Mouse (Mus musculus) stomach, postnatal 0 days (tissue): Measurements from ENCODE around the gene Ssrp1.

Experiments
- CTCF ChIP-seq: IDR thresholded peaks from 2 replicates; pipeline ENCODE4 v1.5.1; 2016; ENCODE audit warnings: antibody characterized with exemption, low read depth, mild to moderate bottlenecking, moderate library complexity
- EP300 ChIP-seq: optimal IDR thresholded peaks from 2 replicates; pipeline ENCODE3; 2016; ENCODE audit warnings: antibody characterized with exemption

DNA sequence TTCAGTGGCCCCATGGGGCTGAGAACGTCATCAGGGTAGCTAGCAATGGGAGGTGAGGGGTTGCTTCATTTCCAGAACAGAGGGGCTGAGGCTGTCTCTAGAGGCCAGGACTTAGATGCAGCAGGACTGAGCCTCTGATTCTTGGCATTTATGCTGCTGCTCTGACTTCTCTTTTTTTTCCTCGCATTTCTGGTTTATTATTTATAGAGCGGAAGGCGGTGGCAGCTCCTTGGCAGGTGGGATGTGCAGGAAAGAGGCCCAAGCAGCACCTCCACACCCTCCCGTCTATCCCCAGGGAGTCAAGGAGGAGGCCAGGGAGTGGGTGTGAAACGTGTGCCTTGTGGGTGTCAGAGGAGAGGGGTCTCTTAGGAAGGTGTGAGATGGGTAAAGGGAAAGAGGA lies 6.0 kb upstream of the Ssrp1 start:
- no peak for TF ChIP-seq CTCF
- no peak for TF ChIP-seq EP300
